Mouse (Mus musculus) c-Kit-negative CD71-positive TER-119-positive erythroid progenitor cells, embryonic 14.5 days (primary cell): ENCODE results near the gene Fbxl20.
A peak's percentile ranks its signal among the peaks of the same experiment; 100 is the strongest.
"Not testable (repeated sequence)": the region's sequence is repeated elsewhere in the genome, so short reads cannot be mapped to it uniquely, and the experiment has no call there.

ENCODE experiments used
- DNase-seq: peaks from one replicate; pipeline ENCODE4 v3.0.0-alpha.2; 2013; ENCODE audit warnings: low read depth, low spot score

The Fbxl20 gene

DNA sequence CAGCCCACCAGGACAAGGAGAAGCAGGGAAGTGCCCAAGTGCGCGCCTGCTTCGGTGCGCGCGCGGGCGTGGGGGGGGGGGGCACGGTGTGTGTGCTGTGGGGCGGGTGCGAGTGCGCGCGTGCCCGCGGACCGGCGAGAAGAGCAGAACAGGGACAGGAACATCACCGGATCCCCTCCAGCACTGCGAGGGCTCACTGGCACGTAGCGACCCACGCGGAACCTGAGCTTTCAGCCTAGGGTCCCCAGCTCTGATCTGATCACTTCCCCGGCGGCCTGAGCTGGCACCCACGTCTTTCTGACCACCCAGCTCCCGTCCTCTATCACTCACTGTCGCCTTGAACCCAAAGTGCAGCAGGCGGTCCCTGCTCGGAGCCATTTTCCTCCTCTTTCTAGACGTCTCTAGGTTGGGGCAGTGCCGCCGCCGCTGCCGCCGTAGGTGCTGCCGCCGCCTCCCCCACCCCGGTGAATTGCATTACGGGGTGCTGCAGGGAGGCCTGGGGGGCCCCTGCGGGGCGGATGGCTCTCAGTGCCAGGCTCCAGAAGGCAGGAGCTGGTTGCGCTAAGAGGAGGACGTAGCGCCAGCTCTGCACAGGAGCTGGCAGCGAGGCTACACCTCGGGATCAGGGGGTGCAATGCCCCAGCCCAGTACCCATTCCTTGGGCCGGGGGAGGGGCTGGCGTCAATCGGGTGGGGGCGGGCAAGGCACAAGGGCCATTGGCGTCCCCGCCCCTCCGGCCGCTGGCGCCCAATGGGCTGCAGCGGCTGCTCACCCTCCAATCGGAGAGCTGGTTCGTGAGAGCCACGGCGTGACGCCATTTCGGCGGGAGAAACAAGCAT, at the start of gene Fbxl20:
TSS of gene Fbxl20 (minus strand) at position 618 of the 839 bp plus-strand sequence.
- DNase-seq: peak; percentile 85

DNA sequence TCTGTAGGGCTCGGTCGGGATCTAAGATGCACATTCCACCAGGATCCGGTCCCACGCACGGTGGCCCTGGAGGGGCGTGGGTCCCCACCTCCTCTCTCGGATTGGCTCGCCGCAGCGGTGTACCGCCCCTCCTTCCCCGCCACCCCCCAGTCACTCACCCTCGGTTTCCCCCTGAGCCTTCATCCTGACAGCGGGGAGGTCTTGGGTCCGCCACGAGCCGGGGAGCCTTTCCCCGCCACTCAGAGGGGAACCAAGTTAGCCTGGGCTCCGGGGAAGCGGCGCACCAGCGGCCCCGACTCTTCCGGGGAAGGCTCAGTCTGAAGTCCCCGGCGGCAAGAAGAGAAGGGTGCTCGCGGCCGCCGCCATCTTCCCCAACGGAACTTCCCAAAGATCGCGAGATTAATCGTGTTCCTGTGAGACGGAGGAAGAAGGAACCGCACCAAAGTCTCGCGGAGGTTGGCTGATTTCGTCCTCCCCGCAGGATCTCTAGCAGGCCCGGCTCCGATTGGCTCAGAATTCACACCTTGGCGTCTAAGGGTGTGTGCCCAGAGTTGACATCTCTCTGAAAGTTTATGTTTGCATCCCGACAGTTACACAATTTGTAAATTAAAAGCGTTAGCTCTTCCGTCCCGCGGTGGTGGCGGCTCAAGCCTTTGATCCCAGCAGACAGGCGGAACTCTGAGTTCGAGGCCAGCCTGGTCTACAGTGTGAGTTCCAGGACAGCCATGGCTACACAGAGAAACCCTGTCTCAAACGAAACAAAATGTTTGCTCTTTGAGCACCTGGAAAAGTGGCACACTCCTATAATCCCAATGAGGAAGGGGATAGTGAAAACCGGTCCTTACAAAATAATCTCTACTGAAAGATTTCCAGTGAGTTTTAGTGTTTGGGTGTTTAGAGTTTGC, 43.0 kb upstream of the Fbxl20 start, which contains the start of gene Med1:
TSS of gene Med1 (minus strand) at position 393 of the 905 bp plus-strand sequence.
- peak; percentile 96 for DNase-seq

DNA sequence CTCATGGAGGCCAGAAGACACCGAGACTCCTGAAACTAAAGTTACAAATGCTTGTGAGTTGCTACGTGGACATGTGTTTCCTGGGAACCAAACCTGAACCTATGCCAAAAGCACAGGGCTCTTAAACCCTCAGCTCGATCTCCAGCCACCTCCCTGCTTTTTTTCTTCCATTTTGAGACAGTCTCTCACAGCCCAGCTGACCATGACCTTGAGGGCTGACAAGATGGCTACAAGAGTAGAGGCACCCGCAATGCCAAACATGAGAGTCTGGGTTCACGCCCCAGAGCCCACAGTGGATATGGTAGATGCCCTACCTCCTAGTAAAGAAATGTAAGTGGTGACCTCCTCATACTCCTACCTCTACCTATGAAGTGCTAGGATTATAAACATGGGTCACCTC, 40.6 kb upstream of the Fbxl20 start:
- no peak for DNase-seq

DNA sequence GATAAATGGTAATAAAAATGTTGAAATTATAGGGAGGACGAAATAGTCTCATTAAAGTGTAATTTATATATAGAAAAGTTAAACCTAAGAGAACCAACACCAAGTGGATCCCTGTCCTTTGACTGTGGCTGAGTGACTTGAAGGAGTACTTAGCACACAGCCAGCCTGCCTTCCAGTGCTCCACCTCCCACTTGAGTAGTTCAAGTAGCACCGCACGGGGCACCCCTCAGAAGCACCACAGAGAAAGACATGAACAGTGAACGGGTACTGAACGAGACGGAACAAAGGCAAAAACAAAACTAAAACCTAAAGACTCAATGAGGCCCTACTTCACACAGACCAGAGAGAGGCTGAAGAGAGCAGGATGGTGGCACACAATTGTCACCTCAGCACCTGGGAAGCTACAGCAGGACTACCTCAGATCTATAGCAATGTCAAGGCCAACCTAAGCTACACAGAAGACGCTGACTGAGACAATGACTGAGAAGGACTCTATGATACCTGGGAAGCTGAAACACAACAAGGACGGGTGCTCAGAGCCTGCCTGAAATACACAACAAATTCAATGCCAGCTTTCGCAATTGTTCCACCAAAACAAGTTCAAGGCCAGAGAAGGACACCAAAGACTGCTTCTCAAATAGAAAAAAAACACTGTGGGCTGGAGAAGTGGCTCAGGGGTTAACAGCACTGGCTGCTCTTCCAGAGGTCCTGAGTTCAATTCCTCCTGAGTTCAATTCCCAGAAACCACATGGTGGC, 37.6 kb upstream of the Fbxl20 start:
- no peak for DNase-seq

DNA sequence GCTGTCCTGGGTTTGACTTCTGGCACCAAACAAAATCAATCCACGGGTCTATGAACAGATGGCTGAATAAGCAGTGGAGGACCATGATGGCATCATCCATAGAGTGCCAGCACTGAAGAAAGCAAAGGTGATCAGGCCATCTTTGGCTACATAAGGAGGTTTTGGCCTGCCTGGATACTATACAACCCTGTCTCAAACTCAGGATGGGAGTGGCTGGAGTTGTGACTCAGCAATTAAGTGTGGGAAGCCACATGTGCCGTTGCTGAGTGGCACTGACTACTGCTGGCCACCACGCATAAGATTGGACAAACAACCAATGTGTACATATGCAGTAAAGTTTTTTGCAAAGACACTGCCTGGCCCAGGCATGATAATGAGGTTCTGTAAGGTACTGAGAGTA, 31.9 kb upstream of the Fbxl20 start:
- not testable (repeated sequence) for DNase-seq

DNA sequence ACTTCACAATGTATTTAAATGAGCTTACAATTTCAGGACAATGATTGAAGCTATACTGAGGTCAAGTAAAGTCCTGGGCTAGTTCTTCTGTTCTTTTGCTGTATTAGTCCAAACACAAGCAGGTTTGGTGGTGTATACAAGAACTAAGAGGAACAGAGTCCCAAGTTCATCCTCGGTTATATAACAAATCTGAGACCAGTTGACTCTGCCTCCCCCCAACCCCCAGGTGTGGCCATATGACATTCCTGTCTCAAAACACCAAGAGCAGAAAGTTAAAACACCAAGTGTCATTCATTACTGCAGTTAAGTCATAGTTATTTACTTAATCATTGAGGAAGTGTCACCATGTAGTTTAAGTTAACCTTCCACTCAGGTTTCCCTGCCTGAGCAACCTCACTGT, 18.2 kb upstream of the Fbxl20 start:
- no peak for DNase-seq

DNA sequence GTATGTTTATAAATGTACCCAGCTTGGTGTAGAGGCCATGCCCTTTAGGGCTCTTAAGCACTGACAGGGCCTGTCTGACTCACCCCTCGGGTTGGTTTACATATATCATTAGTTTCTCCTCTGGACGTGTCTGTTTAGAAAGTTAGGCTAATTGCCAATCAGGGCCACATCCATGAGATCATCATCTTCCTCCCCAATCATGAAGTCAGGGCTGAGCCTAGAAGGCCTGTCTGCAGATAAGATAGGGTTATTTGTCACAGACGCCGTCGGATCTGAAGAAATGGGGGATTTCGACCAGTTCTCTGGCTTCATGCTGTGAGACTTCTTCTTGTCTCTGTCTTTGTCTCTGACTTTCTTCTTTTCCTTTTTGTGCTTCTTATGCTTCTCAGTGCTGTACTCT, 4.9 kb upstream of the Fbxl20 start:
- no peak for DNase-seq

DNA sequence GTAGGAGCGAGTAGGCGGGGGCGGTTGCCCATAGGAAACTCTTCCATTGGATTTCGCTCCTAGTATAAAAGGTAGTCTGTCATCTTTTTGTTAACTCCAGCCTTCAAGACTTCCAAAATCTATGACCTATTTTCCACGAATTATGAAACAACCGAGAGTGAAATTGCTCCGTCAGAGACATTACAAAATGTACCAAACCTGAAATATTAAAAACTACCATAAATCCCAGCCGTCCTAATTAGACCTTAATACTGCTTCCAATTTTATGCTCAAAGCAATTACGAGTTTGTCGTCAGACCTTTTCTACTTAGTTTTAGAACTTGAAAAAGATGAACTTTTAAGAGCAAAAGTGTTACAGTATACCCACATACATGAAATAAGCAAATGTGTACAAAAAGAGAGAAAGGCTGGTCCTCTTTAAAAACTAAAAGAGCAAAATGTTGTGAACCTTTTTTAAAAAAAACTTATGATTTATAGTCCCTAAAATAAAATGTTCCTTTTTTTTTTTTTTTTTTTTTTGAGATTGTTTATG, 488 bp upstream of the Fbxl20 start:
- DNase-seq: no peak

DNA sequence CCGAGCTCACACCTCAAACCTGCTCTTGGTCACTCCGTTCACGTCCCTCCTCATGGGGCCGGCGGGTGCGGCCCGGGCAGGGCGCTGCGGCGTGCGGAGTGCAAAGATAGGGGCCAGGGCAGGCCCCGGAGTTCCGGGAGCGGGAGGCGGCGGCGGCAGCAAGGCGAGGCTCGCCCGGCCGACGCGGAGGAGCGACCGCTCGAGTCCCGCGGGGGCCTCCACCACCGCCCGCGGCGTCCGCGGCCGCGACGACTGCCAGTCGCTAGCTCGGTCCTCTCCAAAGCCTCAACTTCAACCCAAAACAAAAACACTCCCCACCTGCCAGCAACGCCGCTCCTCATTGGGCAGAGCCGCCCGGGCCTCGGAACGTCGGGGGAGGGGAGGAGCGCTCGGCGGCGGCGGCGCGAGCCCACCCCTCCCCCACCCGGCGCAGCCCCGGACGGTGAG, 876 bp downstream of the Fbxl20 start:
- DNase-seq: peak; percentile 56

DNA sequence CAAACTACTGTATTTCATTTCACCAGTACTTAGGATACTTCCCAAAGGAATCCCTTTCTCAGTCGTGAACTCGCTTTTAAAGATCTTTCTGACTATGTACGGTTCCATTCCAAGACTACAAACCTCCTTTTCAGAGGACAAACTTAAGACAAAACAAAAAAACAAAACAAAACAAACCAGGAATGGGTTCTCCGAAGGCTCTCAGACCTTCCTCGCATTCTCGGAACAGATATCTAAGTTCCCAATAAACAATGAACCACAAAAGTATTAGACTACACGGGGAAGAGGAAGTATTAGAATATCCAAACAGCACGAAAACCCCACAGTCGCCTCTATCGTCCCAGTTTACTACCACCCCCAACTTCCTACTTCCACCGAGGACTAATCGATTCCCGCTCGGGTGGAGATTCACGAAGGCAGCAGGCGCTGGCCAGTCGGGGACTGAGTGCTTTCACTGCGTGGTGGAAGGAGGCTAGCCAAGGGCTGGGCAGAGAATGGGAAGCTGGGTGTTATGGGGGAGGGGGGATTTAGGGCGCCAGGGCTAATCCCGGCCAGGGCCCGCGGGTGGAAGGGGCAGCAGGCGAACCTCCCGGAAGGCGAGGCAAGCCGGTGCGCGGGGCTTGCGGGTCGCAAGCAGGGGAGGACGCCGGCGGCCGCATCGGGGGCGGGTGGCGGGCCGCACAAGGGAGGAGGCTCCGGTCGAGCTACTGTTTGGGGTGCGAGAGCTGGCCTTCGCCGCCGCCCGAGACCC, 1.5 kb downstream of the Fbxl20 start:
- DNase-seq: peak; percentile 33

DNA sequence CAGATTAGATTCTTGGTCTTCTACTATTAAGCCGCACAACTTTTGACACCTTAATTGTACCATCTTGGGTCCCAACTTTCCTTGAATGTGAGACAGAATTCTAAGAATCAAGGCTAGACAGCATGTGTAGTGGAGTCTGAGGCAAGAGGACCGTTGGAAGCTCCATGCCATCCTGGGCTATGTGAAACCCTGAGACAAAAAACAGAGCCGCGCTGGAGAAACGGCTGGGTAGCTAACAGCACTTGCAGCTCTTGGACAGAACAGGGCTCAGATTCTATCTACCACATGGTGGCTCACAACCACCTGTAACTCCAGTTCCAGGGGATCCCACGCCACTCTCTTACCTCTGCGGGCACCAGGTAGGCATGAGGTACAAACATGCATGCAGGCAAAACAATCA, 4.3 kb downstream of the Fbxl20 start:
- no peak for DNase-seq

DNA sequence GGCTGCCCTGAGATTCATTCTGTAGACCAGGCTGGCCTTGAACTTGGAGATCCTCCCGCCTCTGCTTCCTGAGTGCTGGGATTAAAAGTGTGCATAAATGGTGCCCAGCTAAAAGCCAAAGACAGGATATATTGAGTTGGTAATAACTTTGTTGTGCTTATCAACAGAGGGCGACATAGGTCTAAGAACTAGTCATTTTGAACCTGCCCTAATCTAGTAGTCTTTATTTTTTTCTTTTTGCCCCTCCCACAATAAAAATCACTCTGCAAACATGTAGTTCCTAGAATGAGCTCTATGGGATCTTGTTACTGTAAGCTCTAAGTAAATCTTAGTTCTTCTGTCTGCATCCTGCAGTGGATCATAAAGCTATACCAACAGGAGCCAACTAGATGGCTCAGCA, 7.7 kb downstream of the Fbxl20 start:
- DNase-seq: no peak

DNA sequence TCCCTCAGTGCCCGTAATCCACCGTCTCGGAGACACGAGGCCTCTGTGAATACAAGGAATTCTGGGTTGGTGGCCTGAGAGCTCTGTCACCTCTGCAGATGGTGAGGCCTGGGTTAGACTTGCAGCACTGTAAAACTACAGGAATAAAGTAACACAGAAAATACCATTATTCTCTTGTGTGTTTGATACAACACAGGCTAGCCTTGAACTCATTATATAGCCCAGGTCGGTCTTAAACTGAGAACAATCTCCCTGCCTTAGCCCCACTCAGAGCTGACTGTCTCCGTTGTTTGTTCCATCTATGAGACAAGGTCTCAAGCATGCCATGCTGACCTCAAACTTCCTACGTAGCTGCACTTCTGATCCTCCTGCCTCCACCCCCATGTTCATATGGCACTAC, 11.3 kb downstream of the Fbxl20 start:
- no peak for DNase-seq

DNA sequence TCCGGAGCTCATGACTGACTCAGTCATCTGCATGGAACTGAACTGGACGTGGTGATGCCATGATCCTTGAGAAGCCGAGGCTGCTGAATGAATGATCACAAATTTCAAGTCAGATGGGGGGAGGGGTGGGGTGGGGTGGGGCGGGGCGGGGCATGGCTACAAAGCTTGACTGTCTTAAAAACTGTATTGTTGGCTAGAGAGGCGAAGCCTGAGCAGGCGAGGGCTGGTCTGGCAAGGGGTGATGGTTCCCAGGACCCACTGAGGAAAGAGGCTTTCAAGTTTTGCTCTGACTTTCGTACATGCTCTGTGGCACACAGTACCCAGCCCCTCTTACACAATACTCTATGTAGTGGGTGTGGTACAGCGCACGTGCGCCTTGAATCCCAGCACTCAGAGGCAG, 12.4 kb downstream of the Fbxl20 start:
- DNase-seq: no peak

DNA sequence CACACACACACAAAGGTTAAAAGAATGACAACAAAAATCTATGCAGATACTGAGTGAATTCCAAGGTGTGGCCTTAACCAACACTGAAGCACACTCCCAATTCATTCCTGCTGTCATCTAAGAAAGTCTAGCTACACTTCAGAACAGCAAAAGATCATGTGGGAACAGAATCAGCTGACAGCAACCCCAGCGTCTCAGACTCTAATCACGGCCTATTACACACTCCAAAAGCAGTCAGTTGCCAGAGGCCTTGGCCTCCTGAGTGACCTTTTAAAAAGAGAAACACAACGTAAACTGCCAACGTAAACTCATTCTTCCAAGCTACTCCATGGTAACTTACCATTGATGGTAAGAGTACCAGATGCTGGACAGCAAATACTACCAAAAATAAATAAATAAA, 15.3 kb downstream of the Fbxl20 start:
- no peak for DNase-seq

DNA sequence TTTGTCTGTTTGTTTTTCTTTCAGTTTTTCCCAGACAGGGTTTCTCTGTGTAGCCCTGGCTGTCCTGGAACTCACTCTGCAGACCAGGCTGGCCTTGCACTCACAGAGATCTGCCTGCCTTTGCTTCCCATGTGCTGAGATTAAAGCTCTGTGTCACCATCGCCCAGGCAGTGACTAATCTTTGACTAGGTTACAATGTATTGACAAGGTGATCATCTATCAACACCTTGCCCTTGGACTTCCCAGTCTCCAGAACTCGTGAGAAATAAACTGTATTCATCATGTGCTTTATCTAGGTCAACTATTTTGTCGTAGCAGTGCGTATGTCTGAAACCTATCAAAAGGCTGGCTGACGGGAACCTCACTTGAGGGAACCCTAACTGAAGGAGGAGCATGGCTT, 26.8 kb downstream of the Fbxl20 start:
- no peak for DNase-seq

DNA sequence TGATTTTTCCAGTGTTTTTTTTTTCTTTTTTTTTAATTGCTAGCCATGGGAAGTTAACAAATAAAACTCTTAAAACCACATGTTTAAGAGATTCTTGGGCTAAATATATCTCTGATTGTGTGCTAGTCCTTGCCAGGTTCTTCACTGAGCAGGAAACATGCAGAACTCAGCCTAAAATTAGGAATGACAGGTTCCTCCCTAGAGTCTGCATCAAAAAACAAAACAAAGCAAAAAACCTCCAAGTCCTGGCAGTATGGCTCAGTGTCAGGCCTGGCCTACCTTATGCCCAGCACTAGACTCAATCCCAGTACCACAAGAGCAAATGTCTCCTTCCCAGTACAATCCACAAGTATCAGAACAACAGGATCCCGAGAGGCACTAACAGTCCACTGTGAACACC, 35.8 kb downstream of the Fbxl20 start:
- no peak for DNase-seq

DNA sequence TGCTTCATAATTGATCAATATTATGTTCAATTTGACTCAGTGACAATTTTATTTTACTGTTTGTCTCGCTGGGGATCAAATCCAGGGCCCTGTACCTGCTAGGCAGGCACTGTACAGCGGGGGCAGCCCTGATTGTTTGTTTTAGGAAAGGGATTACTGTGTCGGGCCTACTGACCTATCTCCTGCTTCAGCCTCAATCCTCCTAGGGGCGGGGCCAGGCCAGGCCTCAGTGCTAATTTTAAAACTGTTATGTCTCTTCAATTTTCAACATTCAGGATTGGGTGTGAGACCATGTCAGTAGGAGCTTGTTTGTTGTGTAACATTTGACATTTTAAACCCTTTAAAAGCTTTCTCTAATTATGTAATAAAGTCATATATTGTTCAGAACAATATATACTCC, 36.7 kb downstream of the Fbxl20 start:
- DNase-seq: no peak

DNA sequence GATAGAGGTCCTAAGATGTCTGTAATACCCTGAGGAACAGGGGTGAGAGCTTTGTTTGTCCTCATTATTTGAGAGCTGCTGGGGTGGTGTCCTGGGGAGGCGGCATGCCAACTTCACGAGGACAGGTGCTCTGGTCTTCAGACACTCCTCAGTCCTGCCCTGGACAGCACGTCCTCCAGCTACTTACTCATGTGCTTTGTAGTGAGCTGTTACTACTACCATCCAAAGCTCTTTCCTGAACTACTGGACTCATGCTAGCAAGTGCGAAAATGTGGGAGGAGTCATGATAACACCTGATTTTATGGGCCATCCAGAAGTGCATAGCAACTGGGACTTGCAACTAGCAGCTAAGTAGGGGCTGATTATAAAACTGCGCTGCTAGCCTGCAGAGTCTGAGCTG, 40.5 kb downstream of the Fbxl20 start:
- no peak for DNase-seq

DNA sequence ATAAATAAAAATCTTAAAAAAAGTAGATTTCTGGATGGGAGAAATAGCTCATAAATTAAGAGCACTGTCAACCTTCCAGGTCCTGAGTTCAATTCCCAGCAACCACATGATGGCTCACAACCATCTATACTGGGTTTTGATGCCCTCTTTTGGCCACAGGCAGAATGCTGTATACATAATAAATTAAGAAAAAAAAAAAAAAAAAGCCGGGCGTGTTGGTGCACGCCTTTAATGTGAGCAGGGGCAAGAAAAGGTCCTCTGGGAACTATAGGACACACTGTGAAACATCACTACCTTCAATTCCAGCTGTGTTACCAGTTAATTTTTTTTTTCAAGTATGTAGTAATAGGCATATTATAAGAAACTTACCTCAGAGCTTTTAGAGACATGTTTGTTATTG, 48.9 kb downstream of the Fbxl20 start:
- DNase-seq: no peak

DNA sequence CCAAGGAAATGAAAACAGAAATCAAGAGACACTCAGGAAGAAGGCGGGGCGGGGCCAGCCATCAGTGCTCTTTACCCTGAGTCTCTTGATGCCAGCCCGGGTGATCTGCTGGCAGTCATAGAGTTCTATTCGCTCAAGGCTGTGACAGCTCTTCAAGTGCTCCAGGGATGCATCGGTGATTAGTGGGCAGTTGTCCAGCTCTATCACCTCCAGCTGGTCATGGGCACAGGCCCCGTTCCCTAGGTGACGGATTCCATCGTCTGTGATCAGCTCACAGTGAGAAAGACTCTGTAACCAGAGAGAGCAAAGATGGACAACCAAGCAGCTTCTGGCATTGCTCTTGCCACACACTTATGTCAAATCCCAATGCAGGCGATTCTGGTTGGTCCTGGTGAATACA, 59.6 kb downstream of the Fbxl20 start:
- DNase-seq: no peak
